Mouse (Mus musculus) heart, embryonic 12.5 days (tissue): Measurements from ENCODE around the gene Nudcd3. TPM values are rescaled to one million over a fixed set of nuclear protein-coding genes. Genes with fewer than 3 reads are reported as not detected.
"Not testable (repeated sequence)": the region's sequence is repeated elsewhere in the genome, so short reads cannot be mapped to it uniquely, and the experiment has no call there.

Source experiments
- ATAC-seq: fragments of 200-750 bp; cut with Nextera tagmentation; 2 replicates; pipeline ENCODE4 v1.8.0; 2017; ENCODE audit warnings: moderate TSS enrichment, moderate library complexity; ENCODE audit not compliant: insufficient number of reproducible peaks, low FRiP score
- H3K27ac ChIP-seq: fragments of 300-500 bp; sonication (generic); 2 replicates; pipeline ENCODE4 v1.5.1; 2016; ENCODE audit warnings: mild to moderate bottlenecking, moderate library complexity; ENCODE audit not compliant: poor library complexity, severe bottlenecking
- H3K27me3 ChIP-seq: fragments of 300-500 bp; sonication (generic); replicated peaks from 2 replicates; pipeline ENCODE4 v1.6.1; 2016; ENCODE audit warnings: mild to moderate bottlenecking, moderate library complexity
- H3K36me3 ChIP-seq: fragments of 300-500 bp; sonication (generic); 2 replicates; pipeline ENCODE4 v1.6.1; 2016; ENCODE audit warnings: mild to moderate bottlenecking, moderate library complexity
- H3K4me1 ChIP-seq: fragments of 300-500 bp; sonication (generic); replicated peaks from 2 replicates; pipeline ENCODE4 v1.6.1; 2016; ENCODE audit warnings: mild to moderate bottlenecking
- H3K4me2 ChIP-seq: fragments of 300-500 bp; sonication (generic); 2 replicates; pipeline ENCODE4 v1.6.1; 2016; ENCODE audit warnings: mild to moderate bottlenecking, moderate library complexity
- H3K4me3 ChIP-seq: fragments of 300-500 bp; sonication (generic); 2 replicates; pipeline ENCODE4 v1.5.1; 2016; ENCODE audit warnings: mild to moderate bottlenecking
- H3K9ac ChIP-seq: fragments of 300-500 bp; sonication (generic); 2 replicates; pipeline ENCODE4 v1.6.1; 2016; ENCODE audit warnings: mild to moderate bottlenecking, moderate library complexity
- H3K9me3 ChIP-seq: fragments of 300-500 bp; sonication (generic); replicated peaks from 2 replicates; pipeline ENCODE4 v1.6.1; 2016; ENCODE audit warnings: mild to moderate bottlenecking, moderate library complexity
- WGBS: fragments of 180-500 bp; shearing (Covaris S2); methylation state at CpG from one replicate; pipeline ENCODE4 v1.1.7; 2016; 5-methylcytosine and 5-hydroxymethylcytosine counted together
- polyA plus RNA-seq: library from polyadenylated mRNA; unstranded; fragments of >200 nt; fragmentation: Nextera tagmentation; extraction: Ambion mirVana; gene quantifications from 2 replicates; pipeline ENCODE4 v1.2.1, GENCODE M21; 2016

Nudcd3 gene
- polyA plus RNA-seq, 1 experiment from 2014 or later: 35.5 TPM

- WGBS: 70% methylated on average over 11 of the region's 11 CpGs
- Histone ChIP-seq H3K9me3 (no peaks in the 10 kb centered on the region), H3K36me3 (peaks cover 29% of the 10 kb centered on the region)
Measured at GRCm38 (mm10) chr11:6120596-6120995, 79.6 kb downstream of the Nudcd3 start.

GRCm38 (mm10) chr11:6120001-6120400, 80.2 kb downstream of the Nudcd3 start:
- no peak for ATAC-seq

More at GRCm38 (mm10) chr11:6120596-6120995, 79.6 kb downstream of the Nudcd3 start:
- Histone ChIP-seq H3K4me2 (no peak overlapping the region), H3K27ac (no peak overlapping the region), H3K4me3 (no peak overlapping the region), H3K9ac (no peak overlapping the region), H3K27me3 (no peaks in the 10 kb centered on the region), H3K4me1 (no peaks in the 10 kb centered on the region)
- no peak for ATAC-seq

GRCm38 (mm10) chr11:6119312-6119711, 80.9 kb downstream of the Nudcd3 start:
- Histone ChIP-seq H3K4me2 (no peak overlapping the region), H3K9ac (no peak overlapping the region), H3K27me3 (no peaks in the 10 kb centered on the region), H3K9me3 (no peaks in the 10 kb centered on the region), H3K4me3 (no peak overlapping the region), H3K27ac (no peak overlapping the region), H3K4me1 (no peaks in the 10 kb centered on the region), H3K36me3 (peaks cover 27% of the 10 kb centered on the region)
- no peak for ATAC-seq
- WGBS: 81% methylated on average over 11 of the region's 11 CpGs

More at GRCm38 (mm10) chr11:6120001-6120400, 80.2 kb downstream of the Nudcd3 start:
- 92% methylated on average over 6 of the region's 6 CpGs for WGBS
- Histone ChIP-seq H3K9me3 (no peaks in the 10 kb centered on the region), H3K4me2 (no peak overlapping the region), H3K4me3 (no peak overlapping the region), H3K27ac (no peak overlapping the region), H3K4me1 (no peaks in the 10 kb centered on the region), H3K36me3 (peaks cover 29% of the 10 kb centered on the region), H3K9ac (no peak overlapping the region), H3K27me3 (no peaks in the 10 kb centered on the region)

- H3K9me3 ChIP-seq: no peaks in the 10 kb centered on the region
- 82% methylated on average over 2 of the region's 2 CpGs for WGBS
- H3K36me3 ChIP-seq: peaks cover 36% of the 10 kb centered on the region
- ATAC-seq: no peak
- no peak overlapping the region for H3K4me3 ChIP-seq
- no peak overlapping the region for H3K27ac ChIP-seq
- no peak overlapping the region for H3K9ac ChIP-seq
- H3K4me2 ChIP-seq: no peak overlapping the region
- H3K27me3 ChIP-seq: no peaks in the 10 kb centered on the region
- H3K4me1 ChIP-seq: no peaks in the 10 kb centered on the region
Measured at GRCm38 (mm10) chr11:6117956-6118355, 82.3 kb downstream of the Nudcd3 start.

DNA sequence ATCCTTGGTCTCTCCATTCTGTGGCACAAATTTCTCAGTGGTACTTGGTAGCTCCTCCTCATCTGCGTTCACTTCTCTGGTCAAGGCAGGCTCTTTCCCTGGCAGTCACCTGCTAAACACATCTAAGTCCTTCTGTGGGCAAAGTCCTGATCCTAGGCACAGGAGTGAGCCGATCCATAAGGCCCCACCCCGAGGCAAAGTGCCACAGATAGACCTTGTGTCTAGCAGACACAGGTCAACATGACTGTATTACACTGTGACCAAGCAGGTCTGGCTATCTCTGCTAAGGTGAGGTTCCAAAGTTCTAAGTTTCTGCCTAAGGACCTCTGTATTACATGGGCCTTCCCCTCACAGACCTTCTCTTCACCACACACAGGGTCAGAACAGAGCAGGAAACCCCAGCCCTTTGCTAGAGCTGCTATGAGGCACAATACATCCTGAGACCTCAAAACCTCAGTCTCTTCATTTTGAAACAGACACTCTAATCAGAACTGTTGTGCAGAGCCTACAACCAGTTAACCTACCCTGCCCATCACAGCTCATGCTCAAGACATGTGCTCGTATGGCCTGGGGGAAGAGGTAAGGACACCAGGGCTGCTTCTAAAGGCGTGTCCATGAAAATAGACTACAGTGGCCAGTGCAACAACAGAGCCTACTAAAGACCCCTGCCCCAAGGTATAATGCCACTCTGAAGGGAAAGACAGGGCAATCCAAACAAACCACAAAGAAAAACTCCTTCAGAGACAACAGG, 88.3 kb downstream of the Nudcd3 start:
- no peaks in the 10 kb centered on the region for H3K27me3 ChIP-seq
- H3K9ac ChIP-seq: no peak overlapping the region
- no peak overlapping the region for H3K4me3 ChIP-seq
- ATAC-seq: no peak
- H3K27ac ChIP-seq: no peak overlapping the region
- H3K36me3 ChIP-seq: peaks cover 62% of the 10 kb centered on the region
- no peaks in the 10 kb centered on the region for H3K9me3 ChIP-seq
- WGBS: 89% methylated on average over 5 of the region's 5 CpGs
- no peak overlapping the region for H3K4me2 ChIP-seq
- no peaks in the 10 kb centered on the region for H3K4me1 ChIP-seq

DNA sequence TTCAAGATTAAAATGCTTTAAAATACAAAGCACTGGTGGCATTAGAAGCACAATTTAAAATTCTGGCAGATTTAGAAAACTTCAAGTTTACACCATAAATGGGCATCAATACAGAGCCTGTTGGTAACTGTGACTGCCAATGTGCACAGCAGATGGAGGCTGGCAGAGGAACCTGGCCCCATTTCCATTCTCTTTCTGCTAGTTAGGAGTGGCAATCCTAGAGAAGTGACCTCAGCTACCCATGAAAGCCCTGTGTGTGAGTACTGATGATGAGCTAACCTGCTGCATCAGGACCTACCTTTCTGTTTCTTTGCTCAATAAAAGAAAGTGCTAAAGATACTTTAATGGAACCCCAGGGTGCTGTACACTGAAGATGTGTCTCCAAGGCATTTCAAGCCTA, 90.2 kb downstream of the Nudcd3 start:
- Histone ChIP-seq H3K27ac (no peak overlapping the region), H3K4me3 (no peak overlapping the region), H3K4me1 (peaks cover 4% of the 10 kb centered on the region; the same call in 1 of the 2 replicates), H3K27me3 (no peaks in the 10 kb centered on the region), H3K36me3 (peaks cover 73% of the 10 kb centered on the region), H3K4me2 (no peak overlapping the region), H3K9me3 (no peaks in the 10 kb centered on the region), H3K9ac (no peak overlapping the region)
- ATAC-seq: no peak

GRCm38 (mm10) chr11:6108296-6108695, 91.9 kb downstream of the Nudcd3 start:
- 93% methylated on average over 5 of the region's 5 CpGs for WGBS
- no peak overlapping the region for H3K9ac ChIP-seq
- no peak overlapping the region for H3K4me2 ChIP-seq
- ATAC-seq: no peak
- peaks cover 8% of the 10 kb centered on the region; the same call in 1 of the 2 replicates for H3K4me1 ChIP-seq
- H3K27ac ChIP-seq: no peak overlapping the region
- peaks cover 76% of the 10 kb centered on the region for H3K36me3 ChIP-seq
- no peak overlapping the region for H3K4me3 ChIP-seq
- H3K27me3 ChIP-seq: no peaks in the 10 kb centered on the region
- H3K9me3 ChIP-seq: no peaks in the 10 kb centered on the region

DNA sequence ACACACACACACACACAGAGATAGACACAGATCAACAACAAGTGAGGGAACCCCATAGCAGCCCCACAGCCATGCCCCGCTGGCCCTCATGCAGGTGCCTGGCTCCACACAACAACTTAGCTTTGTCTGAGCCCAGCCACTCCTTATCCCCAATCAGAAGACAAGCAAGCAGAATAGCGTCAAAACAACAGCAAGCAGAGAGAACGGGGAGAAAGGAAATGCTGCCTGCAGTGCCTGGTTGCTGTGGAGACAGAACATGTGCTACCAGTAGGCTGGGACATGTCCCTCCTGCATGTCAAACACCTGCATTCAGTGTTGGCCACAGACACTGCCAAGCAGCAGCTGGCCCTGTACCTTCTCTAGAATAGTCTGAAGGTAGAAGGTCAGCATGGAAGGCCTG, 92.5 kb downstream of the Nudcd3 start:
- H3K36me3 ChIP-seq: peaks cover 71% of the 10 kb centered on the region
- peaks cover 8% of the 10 kb centered on the region; the same call in 1 of the 2 replicates for H3K4me1 ChIP-seq
- 79% methylated on average over 3 of the region's 3 CpGs for WGBS
- H3K4me3 ChIP-seq: no peak overlapping the region
- ATAC-seq: no peak
- no peaks in the 10 kb centered on the region for H3K9me3 ChIP-seq
- H3K27me3 ChIP-seq: no peaks in the 10 kb centered on the region
- H3K4me2 ChIP-seq: no peak overlapping the region
- H3K9ac ChIP-seq: no peak overlapping the region
- no peak overlapping the region for H3K27ac ChIP-seq

- Histone ChIP-seq H3K27ac (no peak overlapping the region), H3K4me2 (no peak overlapping the region), H3K4me1 (peaks cover 8% of the 10 kb centered on the region; the same call in 1 of the 2 replicates), H3K36me3 (peaks cover 42% of the 10 kb centered on the region), H3K27me3 (no peaks in the 10 kb centered on the region), H3K9ac (no peak overlapping the region), H3K4me3 (no peak overlapping the region), H3K9me3 (no peaks in the 10 kb centered on the region)
- 68% methylated on average over 5 of the region's 5 CpGs for WGBS
- no peak for ATAC-seq
Measured at GRCm38 (mm10) chr11:6104734-6105133, 95.5 kb downstream of the Nudcd3 start.

DNA sequence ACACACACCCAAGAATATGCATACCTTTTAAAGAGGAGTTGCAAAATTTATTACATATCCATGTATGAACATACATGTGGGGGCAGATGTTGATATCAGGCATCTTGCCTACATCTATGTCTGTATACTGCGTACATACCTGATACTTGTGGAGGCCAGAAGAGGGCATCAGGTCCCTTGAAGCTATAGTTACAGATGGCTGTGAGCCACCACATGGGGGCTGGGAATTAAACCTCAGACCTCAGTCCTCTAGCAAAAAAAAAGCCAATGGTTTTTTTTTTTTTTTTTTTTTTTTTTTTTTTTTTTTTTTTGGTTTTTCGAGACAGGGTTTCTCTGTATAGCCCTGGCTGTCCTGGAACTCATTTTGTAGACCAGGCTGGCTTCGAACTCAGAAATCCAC, 103.6 kb downstream of the Nudcd3 start:
- ATAC-seq, H3K36me3 ChIP-seq, H3K27ac ChIP-seq, H3K4me3 ChIP-seq, H3K9me3 ChIP-seq, H3K4me2 ChIP-seq, H3K4me1 ChIP-seq, H3K27me3 ChIP-seq, H3K9ac ChIP-seq: not testable (repeated sequence)
- 88% methylated on average over 2 of the region's 3 CpGs for WGBS

GRCm38 (mm10) chr11:6086991-6087390, 113.2 kb downstream of the Nudcd3 start:
- H3K9me3 ChIP-seq: no peaks in the 10 kb centered on the region
- 31% methylated on average over 4 of the region's 4 CpGs for WGBS
- no peaks in the 10 kb centered on the region for H3K36me3 ChIP-seq
- peak overlapping the region; percentile 61 for H3K27ac ChIP-seq
- no peak overlapping the region for H3K9ac ChIP-seq
- no peak overlapping the region for H3K4me3 ChIP-seq
- H3K4me2 ChIP-seq: no peak overlapping the region
- H3K4me1 ChIP-seq: peaks cover 16% of the 10 kb centered on the region
- H3K27me3 ChIP-seq: 0 out of 2 replicates have a peak, but pooled peaks cover 4% of the 10 kb centered on the region
- ATAC-seq: peak; percentile 55; the same call in 1 of the 2 replicates

DNA sequence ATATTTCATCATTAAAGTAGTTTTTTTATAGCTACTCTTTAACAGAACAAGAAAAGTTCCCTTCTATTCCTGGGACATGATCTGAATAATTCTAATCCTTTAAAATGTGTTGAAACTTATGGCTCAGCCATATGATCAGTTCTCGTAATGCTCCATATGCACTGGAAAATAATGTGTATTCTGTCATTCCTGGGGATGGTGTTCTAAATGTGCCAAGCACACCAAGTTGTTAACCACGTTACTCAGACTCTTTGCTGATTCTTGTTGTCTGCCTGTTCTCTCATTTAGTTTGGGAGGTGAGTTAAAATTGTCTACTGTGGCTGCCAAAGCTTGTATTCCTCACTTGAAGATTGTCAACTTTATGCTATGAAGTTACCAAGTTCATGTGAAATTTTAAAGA, 121.5 kb downstream of the Nudcd3 start:
- H3K9me3 ChIP-seq: no peaks in the 10 kb centered on the region
- no peak overlapping the region for H3K9ac ChIP-seq
- no peak for ATAC-seq
- peaks cover 14% of the 10 kb centered on the region for H3K4me1 ChIP-seq
- H3K4me3 ChIP-seq: no peak overlapping the region
- no peak overlapping the region for H3K27ac ChIP-seq
- H3K4me2 ChIP-seq: no peak overlapping the region
- 73% methylated on average over 2 of the region's 2 CpGs for WGBS
- no peaks in the 10 kb centered on the region for H3K27me3 ChIP-seq
- H3K36me3 ChIP-seq: no peaks in the 10 kb centered on the region
